Mouse (Mus musculus): Measurements from ENCODE around the gene Anxa2.

- TF ChIP-seq CTCF (IDR thresholded peaks at IDR 0.05; ENCODE audit: insufficient read depth, low read length), result no peak
- no peak for TF ChIP-seq POLR2A (IDR thresholded peaks at IDR 0.05; ENCODE audit: borderline replicate concordance, extremely low read depth, low read depth, low read length)
Measured at GRCm38 (mm10) chr9:69468991-69469390, 15.6 kb downstream of the Anxa2 start.
